Mouse (Mus musculus): Measurements from ENCODE around the gene Hpcal1. TPM values are rescaled to one million over a fixed set of nuclear protein-coding genes. Genes with fewer than 3 reads are reported as not detected.

Hpcal1 gene
- polyA plus RNA-seq, 1 experiment from 2014 or later, result 55.5 TPM

DNA sequence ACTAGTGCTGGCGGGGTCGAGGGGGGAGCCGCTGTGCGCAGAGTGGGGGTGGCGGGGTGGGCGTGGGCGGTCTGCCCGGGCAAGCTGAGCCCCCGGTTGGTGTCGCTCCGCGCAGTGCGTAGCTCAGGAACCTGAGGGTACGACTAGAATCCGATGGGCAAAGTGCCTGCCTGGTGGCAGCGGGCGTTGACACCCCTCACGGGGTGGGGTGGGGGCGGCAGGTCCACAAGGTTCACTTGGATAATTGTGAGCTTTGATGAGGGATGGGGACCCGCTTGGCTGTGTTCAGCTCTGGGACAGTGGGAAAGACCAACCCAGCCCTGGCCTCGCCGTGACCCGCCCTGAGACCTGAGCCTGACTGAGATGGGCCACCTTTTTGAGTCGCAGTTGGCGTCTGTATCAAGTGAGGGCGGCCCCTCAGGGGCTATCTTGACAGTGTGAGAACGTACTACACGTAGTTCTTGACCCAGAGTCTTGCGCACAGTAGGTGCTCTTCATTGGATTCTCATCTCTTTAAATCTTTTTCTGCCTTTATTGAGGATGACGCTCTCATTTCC is 742 bp downstream of the Hpcal1 start:
- no peaks in the 10 kb centered on the region for H3K36me3 ChIP-seq
- H3K9ac ChIP-seq, result peak overlapping the region; percentile 72
- H3K4me1 ChIP-seq, result peaks cover 51% of the 10 kb centered on the region
- under 1% methylated on average over 30 of the region's 30 CpGs for WGBS
- no peaks in the 10 kb centered on the region for H3K27me3 ChIP-seq
- H3K27ac ChIP-seq, result 0 out of 2 replicates have a peak overlapping the region, but pooled peaks have one; percentile 82
- no peaks in the 10 kb centered on the region for H3K9me3 ChIP-seq (replicated peaks)
- peak; percentile 16 for ATAC-seq (replicated peaks; ENCODE audit: low FRiP score)
- peak overlapping the region; percentile 78 for H3K4me3 ChIP-seq (replicated peaks)
- H3K4me2 ChIP-seq, result peak overlapping the region; percentile 94

DNA sequence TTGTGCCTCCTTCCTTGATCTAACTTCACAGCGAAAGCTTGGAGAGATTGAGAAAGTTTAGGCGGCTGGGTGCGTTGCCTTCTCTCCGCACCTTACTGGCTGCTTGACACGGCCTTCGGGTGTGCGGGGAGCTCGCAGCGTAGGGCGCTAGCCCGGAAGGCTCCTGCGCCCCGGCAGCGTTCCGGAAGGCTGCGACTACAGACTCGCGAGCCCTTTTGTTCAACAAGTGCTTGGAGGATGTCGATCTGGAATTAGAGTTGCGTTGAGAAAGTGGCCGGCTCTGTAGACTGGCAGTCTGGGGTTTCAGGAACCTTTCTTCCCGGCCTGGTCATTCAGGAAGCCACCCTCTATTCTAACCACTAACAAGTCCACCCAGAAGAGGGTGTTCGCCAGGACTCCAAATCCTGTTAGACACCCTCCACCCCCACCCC is 1.2 kb downstream of the Hpcal1 start:
- under 1% methylated on average over 23 of the region's 23 CpGs for WGBS
- Histone ChIP-seq H3K4me1 (peaks cover 51% of the 10 kb centered on the region), H3K36me3 (no peaks in the 10 kb centered on the region), H3K9me3 (replicated peaks) (no peaks in the 10 kb centered on the region), H3K4me3 (replicated peaks) (peak overlapping the region; percentile 78), H3K4me2 (peak overlapping the region; percentile 94), H3K27ac (peak overlapping the region; percentile 35; the same call in 1 of the 2 replicates), H3K27me3 (no peaks in the 10 kb centered on the region), H3K9ac (peak overlapping the region; percentile 72)
- ATAC-seq (replicated peaks; ENCODE audit: low FRiP score), result no peak

- ATAC-seq (replicated peaks; ENCODE audit: low FRiP score), result no peak
- Histone ChIP-seq H3K27ac (0 out of 2 replicates have a peak overlapping the region, but pooled peaks have one; percentile 35), H3K4me3 (replicated peaks) (peak overlapping the region; percentile 78)
These were observed 1.7 kb downstream of the Hpcal1 start for GRCm38 (mm10) chr12:17692356-17692755.

DNA sequence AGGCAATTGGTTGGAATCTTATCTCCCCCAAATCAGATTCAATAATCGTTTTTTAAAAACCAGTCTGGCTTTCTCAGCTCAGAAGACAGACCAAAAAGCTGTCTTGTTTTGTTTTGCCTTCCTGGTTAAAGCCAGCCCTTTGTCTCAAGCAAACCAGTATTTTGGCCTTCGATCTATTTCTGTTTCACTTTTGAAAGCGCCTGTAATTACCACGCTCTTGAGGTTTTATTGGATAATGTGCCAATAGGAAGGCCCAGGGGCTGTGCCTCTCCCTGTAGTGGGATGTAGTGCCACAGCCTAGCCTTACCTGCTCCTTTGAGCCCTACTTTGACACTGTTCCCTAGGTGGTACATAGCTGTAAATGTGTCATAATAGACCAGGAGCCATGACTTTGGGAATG is 2.3 kb downstream of the Hpcal1 start:
- Histone ChIP-seq H3K4me3 (replicated peaks) (no peak overlapping the region), H3K9me3 (replicated peaks) (no peaks in the 10 kb centered on the region), H3K36me3 (no peaks in the 10 kb centered on the region), H3K9ac (no peak overlapping the region), H3K4me2 (peak overlapping the region; percentile 94), H3K27ac (no peak overlapping the region), H3K4me1 (peaks cover 55% of the 10 kb centered on the region), H3K27me3 (no peaks in the 10 kb centered on the region)
- ATAC-seq (replicated peaks; ENCODE audit: low FRiP score), result no peak
- 60% methylated on average over 4 of the region's 4 CpGs for WGBS

More at GRCm38 (mm10) chr12:17692356-17692755, 1.7 kb downstream of the Hpcal1 start:
- H3K36me3 ChIP-seq, result no peaks in the 10 kb centered on the region
- H3K27me3 ChIP-seq, result no peaks in the 10 kb centered on the region
- no peaks in the 10 kb centered on the region for H3K9me3 ChIP-seq (replicated peaks)
- peaks cover 54% of the 10 kb centered on the region for H3K4me1 ChIP-seq
- WGBS, result 30% methylated on average over 5 of the region's 5 CpGs
- H3K4me2 ChIP-seq, result peak overlapping the region; percentile 94
- peak overlapping the region; percentile 72 for H3K9ac ChIP-seq

GRCm38 (mm10) chr12:17694589-17695115 is 4.0 kb downstream of the Hpcal1 start:
- Histone ChIP-seq H3K27ac (no peak overlapping the region), H3K36me3 (no peaks in the 10 kb centered on the region), H3K27me3 (no peaks in the 10 kb centered on the region), H3K4me2 (no peak overlapping the region), H3K9me3 (replicated peaks) (no peaks in the 10 kb centered on the region), H3K9ac (no peak overlapping the region), H3K4me3 (replicated peaks) (no peak overlapping the region), H3K4me1 (peaks cover 60% of the 10 kb centered on the region)
- WGBS, result 57% methylated on average over 1 of the region's 1 CpGs
- ATAC-seq (replicated peaks; ENCODE audit: low FRiP score), result no peak

DNA sequence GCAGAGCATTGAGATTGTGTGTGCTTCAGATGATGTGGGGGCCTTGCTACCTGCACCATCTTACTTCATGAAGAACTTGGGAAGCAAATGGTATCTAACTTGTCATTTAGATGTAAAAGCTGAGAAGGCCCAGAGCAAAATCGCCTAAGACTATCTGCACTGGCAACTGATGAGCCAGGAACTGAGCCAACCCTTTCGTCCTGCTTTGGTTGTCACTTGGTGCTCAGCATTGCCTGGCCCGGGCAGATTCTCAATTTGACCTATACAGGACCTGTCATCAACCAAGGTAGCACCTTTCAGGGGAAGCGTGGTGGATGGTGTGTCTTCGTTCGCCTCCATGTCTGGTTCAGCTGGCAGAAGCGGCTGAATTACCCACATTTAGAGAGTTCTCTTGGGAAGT is 5.7 kb downstream of the Hpcal1 start:
- H3K4me1 ChIP-seq, result peaks cover 63% of the 10 kb centered on the region
- no peaks in the 10 kb centered on the region for H3K9me3 ChIP-seq (replicated peaks)
- no peaks in the 10 kb centered on the region for H3K27me3 ChIP-seq
- H3K4me3 ChIP-seq (replicated peaks), result no peak overlapping the region
- no peaks in the 10 kb centered on the region for H3K36me3 ChIP-seq
- H3K27ac ChIP-seq, result no peak overlapping the region
- H3K4me2 ChIP-seq, result no peak overlapping the region
- no peak overlapping the region for H3K9ac ChIP-seq
- WGBS, result 90% methylated on average over 7 of the region's 7 CpGs
- no peak for ATAC-seq (replicated peaks; ENCODE audit: low FRiP score)

GRCm38 (mm10) chr12:17698934-17699333 is 8.3 kb downstream of the Hpcal1 start:
- Histone ChIP-seq H3K27me3 (no peaks in the 10 kb centered on the region), H3K9ac (no peak overlapping the region), H3K4me3 (replicated peaks) (no peak overlapping the region), H3K27ac (no peak overlapping the region), H3K4me2 (no peak overlapping the region), H3K4me1 (peaks cover 60% of the 10 kb centered on the region), H3K36me3 (no peaks in the 10 kb centered on the region), H3K9me3 (replicated peaks) (no peaks in the 10 kb centered on the region)
- no peak for ATAC-seq (replicated peaks; ENCODE audit: low FRiP score)
- WGBS, result 60% methylated on average over 4 of the region's 4 CpGs

DNA sequence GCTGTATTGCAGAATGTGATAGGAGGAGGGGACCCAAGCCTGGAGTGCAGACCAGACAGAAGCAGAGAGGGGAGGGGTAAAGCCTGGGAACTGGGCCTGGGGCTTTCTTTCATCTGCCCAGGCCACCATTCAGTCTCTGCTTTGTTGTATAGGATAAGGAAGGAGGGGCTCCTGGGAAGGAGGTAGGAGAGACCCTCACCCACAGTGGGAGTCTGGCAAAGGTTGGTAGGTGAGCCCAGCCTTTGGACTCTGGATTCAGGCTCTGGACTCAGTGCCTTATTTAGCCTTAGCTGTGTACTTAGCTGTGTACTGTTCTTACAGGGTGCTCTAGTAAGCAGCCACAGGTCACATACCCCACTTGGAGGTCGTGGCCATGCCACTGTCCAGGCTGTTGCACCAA is 8.8 kb downstream of the Hpcal1 start:
- no peak overlapping the region for H3K4me3 ChIP-seq (replicated peaks)
- no peaks in the 10 kb centered on the region for H3K27me3 ChIP-seq
- 75% methylated on average over 1 of the region's 1 CpGs for WGBS
- ATAC-seq (replicated peaks; ENCODE audit: low FRiP score), result no peak
- no peaks in the 10 kb centered on the region for H3K9me3 ChIP-seq (replicated peaks)
- H3K4me2 ChIP-seq, result no peak overlapping the region
- H3K9ac ChIP-seq, result no peak overlapping the region
- H3K36me3 ChIP-seq, result no peaks in the 10 kb centered on the region
- peaks cover 54% of the 10 kb centered on the region for H3K4me1 ChIP-seq
- H3K27ac ChIP-seq, result no peak overlapping the region

DNA sequence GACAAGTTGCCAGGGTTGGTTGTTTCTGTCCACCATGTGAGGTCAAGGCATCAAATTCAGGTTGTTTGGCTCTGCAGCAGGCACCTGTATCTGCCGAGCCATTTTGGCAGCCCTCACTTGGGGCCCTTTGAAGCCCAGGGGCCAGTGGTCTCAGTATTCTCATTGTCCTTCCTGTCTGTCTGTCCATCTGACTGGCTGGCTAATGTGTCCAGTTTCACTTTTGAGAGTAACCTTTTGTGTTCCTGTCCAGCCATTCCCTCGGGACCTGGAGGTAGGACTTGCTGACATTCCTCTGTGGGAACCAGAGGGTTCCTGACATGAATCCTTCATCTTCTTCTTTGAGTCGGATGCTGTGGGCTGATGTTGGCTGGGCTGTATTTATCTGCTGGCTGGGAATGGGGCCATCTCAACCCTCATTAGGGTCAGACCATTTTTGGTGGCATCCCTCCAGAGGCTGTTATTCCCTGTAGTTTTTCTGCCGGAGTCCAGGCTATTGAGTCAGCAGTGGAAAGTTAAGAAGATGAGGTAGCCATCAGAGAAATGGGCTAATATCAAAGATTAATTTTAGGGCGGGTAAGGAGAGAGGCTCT is 10.6 kb downstream of the Hpcal1 start:
- no peak overlapping the region for H3K4me3 ChIP-seq (replicated peaks)

DNA sequence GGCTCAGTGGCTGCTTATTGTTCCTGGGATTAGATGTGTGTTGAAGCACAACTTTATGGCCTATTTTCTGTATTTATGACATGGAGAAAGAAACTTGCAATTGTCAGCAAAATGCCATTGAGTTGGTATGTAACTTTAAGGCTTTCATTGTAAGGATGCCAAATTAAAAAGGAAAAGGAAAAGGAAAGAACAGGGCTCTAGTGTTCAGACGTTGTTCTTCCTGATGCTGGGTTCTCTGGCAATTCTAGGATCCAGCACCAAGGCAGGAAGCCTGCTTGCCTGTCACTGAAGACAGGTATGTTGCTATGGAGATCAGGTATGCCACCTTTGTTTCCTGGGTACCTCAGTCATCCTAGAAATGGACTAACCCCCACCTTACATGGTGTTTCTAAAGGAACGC is 11.1 kb downstream of the Hpcal1 start:
- Histone ChIP-seq H3K27ac (peak overlapping the region; percentile 70), H3K36me3 (no peaks in the 10 kb centered on the region), H3K27me3 (no peaks in the 10 kb centered on the region), H3K9me3 (replicated peaks) (no peaks in the 10 kb centered on the region), H3K4me1 (peaks cover 47% of the 10 kb centered on the region), H3K4me3 (replicated peaks) (no peak overlapping the region), H3K9ac (no peak overlapping the region), H3K4me2 (no peak overlapping the region)
- no peak for ATAC-seq (replicated peaks; ENCODE audit: low FRiP score)
- WGBS, result 51% methylated on average over 2 of the region's 2 CpGs

More for the DNA sequence above, 10.6 kb downstream of the Hpcal1 start:
- Histone ChIP-seq H3K27ac (peak overlapping the region; percentile 70), H3K27me3 (no peaks in the 10 kb centered on the region), H3K36me3 (no peaks in the 10 kb centered on the region), H3K9me3 (replicated peaks) (no peaks in the 10 kb centered on the region), H3K4me1 (peaks cover 47% of the 10 kb centered on the region), H3K4me2 (no peak overlapping the region), H3K9ac (no peak overlapping the region)
- 67% methylated on average over 5 of the region's 5 CpGs for WGBS
- no peak for ATAC-seq (replicated peaks; ENCODE audit: low FRiP score)

GRCm38 (mm10) chr12:17702257-17702943 is 11.7 kb downstream of the Hpcal1 start:
- no peak for ATAC-seq (replicated peaks; ENCODE audit: low FRiP score)
- no peaks in the 10 kb centered on the region for H3K27me3 ChIP-seq
- 52% methylated on average over 9 of the region's 9 CpGs for WGBS
- H3K9ac ChIP-seq, result no peak overlapping the region
- no peaks in the 10 kb centered on the region for H3K9me3 ChIP-seq (replicated peaks)
- H3K4me3 ChIP-seq (replicated peaks), result no peak overlapping the region
- H3K36me3 ChIP-seq, result no peaks in the 10 kb centered on the region
- H3K4me1 ChIP-seq, result peaks cover 43% of the 10 kb centered on the region
- H3K4me2 ChIP-seq, result no peak overlapping the region
- peak overlapping the region; percentile 70 for H3K27ac ChIP-seq

DNA sequence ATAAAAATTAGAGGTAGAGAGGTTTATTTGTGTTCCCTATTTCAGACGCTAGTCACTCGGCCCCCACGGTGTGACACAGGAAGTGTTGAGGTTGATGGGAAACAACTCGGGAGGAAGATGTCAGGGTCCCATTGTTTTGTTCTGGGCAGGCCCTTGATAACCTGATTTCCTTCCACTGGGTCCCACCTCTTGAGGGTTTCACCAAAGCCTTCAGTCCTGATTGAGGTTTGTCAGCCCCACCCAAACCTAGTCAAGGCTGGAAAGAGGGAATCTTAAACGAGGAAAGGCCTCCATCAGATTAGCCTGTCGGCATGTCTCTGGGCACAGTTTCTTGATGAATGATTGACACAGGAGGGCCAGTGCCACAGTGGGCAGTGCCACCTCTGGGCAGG is 12.3 kb downstream of the Hpcal1 start:
- 65% methylated on average over 6 of the region's 6 CpGs for WGBS
- Histone ChIP-seq H3K4me3 (replicated peaks) (no peak overlapping the region), H3K27ac (peak overlapping the region; percentile 70; the same call in 1 of the 2 replicates), H3K27me3 (no peaks in the 10 kb centered on the region), H3K9me3 (replicated peaks) (no peaks in the 10 kb centered on the region), H3K4me1 (peaks cover 43% of the 10 kb centered on the region), H3K9ac (no peak overlapping the region), H3K4me2 (no peak overlapping the region), H3K36me3 (no peaks in the 10 kb centered on the region)
- ATAC-seq (replicated peaks; ENCODE audit: low FRiP score), result no peak

All from kidney, embryonic 15.5 days (tissue).